Mouse (Mus musculus) lung, embryonic 14.5 days (tissue): ENCODE measurements around the gene Wfikkn1. TPM values are rescaled to one million over a fixed set of nuclear protein-coding genes. Genes with fewer than 3 reads are reported as not detected.
"Not testable (repeated sequence)": the region's sequence is repeated elsewhere in the genome, so short reads cannot be mapped to it uniquely, and the experiment has no call there.

Experiments used
- ATAC-seq: fragments of 200-750 bp; cut with Nextera tagmentation; 2 replicates; pipeline ENCODE4 v1.8.0; 2017; ENCODE audit warnings: mild to moderate bottlenecking, moderate TSS enrichment, moderate library complexity; ENCODE audit not compliant: insufficient read depth
- DNase-seq: peaks from one replicate; pipeline ENCODE4 v3.0.0-alpha.2; 2015
- H3K27ac ChIP-seq: fragments of 300-500 bp; sonication (generic); 2 replicates; pipeline ENCODE4 v1.5.1; 2014; ENCODE audit warnings: low read depth, mild to moderate bottlenecking, moderate library complexity
- H3K27me3 ChIP-seq: fragments of 300-500 bp; sonication (generic); 2 replicates; pipeline ENCODE4 v1.6.1; 2014; ENCODE audit warnings: low read length, control low read depth; ENCODE audit not compliant: insufficient read depth
- H3K36me3 ChIP-seq: fragments of 300-500 bp; sonication (generic); 2 replicates; pipeline ENCODE4 v1.6.1; 2014; ENCODE audit warnings: control low read depth; ENCODE audit not compliant: insufficient read depth
- H3K4me1 ChIP-seq: fragments of 300-500 bp; sonication (generic); 2 replicates; pipeline ENCODE4 v1.6.1; 2014; ENCODE audit warnings: antibody characterized with exemption, control low read depth; ENCODE audit not compliant: insufficient read depth
- H3K4me2 ChIP-seq: fragments of 300-500 bp; sonication (generic); 2 replicates; pipeline ENCODE4 v1.6.1; 2014; ENCODE audit warnings: mild to moderate bottlenecking
- H3K4me3 ChIP-seq: fragments of 300-500 bp; sonication (generic); 2 replicates; pipeline ENCODE4 v1.5.1; 2014; ENCODE audit warnings: low read depth, low read length
- H3K9ac ChIP-seq: fragments of 300-500 bp; sonication (generic); 2 replicates; pipeline ENCODE4 v1.6.1; 2014
- H3K9me3 ChIP-seq: fragments of 300-500 bp; sonication (generic); 2 replicates; pipeline ENCODE4 v1.6.1; 2016; ENCODE audit warnings: low read depth, low read length, control low read depth
- CTCF ChIP-seq: IDR thresholded peaks from 2 replicates; pipeline ENCODE4 v1.5.1; 2016; ENCODE audit warnings: antibody characterized with exemption, low read depth
- WGBS: fragments of 180-500 bp; shearing (Covaris S2); extraction: QIAGEN DNeasy Blood & Tissue Kit; methylation state at CpG from one replicate; pipeline ENCODE4 v1.1.7; 2014; 5-methylcytosine and 5-hydroxymethylcytosine counted together
- polyA plus RNA-seq: library from polyadenylated mRNA; unstranded; fragments of >200 nt; fragmentation: Nextera tagmentation; extraction: Ambion mirVana; gene quantifications from 2 replicates; pipeline ENCODE4 v1.2.1, GENCODE M21; 2014

The Wfikkn1 gene
- polyA plus RNA-seq, 1 experiment from 2014 or later, result 0.87 TPM

GRCm38 (mm10) chr17:25874721-25875170, 5.9 kb downstream of the Wfikkn1 start, which contains the start of gene Mettl26:
Gene Mettl26 (plus strand): TSS chr17:25875074.
- peak; percentile 77 for ATAC-seq
- peaks cover 12% of the 10 kb centered on the region; the same call in 1 of the 2 replicates for H3K4me1 ChIP-seq
- H3K9ac ChIP-seq, result peak within 1 kb of the TSS; percentile 65
- H3K4me2 ChIP-seq, result peak within 1 kb of the TSS; percentile 94
- H3K9me3 ChIP-seq, result no peaks in the 10 kb centered on the region
- peak within 1 kb of the TSS; percentile 91 for H3K27ac ChIP-seq
- peak; percentile 35 for TF ChIP-seq CTCF
- peak; percentile 99 for DNase-seq
- H3K36me3 ChIP-seq, result peaks cover 22% of the 10 kb centered on the region
- no peaks in the 10 kb centered on the region for H3K27me3 ChIP-seq
- WGBS, result under 1% methylated on average over 25 of the region's 25 CpGs
- peak within 1 kb of the TSS; percentile 76 for H3K4me3 ChIP-seq

DNA sequence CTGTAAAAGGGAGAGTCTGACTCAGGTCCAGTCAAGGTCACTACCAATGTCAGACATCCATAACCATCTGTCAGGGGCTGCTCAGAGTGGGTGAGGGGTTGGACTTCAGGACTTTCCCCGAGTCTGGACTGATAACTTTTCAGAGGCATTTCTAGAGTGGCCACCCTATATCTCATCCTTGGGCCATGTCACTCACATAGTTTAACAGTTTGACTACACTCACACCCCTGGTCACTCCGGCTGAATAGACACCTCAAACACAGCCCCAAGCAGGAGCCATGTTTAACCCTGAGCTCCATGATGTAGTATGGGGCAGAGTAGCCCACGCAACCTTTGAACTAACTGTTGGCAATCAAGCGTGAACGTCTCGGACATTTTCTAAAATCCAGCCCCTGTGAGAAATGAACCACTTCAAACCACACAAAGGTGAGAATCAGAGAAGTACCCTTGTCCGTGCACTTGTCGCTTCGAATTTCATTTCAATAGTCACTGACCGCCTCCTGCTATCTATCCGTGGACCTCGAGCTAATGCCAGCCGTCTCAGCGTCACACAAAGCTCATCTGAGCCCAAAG, 6.4 kb downstream of the Wfikkn1 start:
- H3K4me2 ChIP-seq, result peak overlapping the region; percentile 94
- peak overlapping the region; percentile 76 for H3K4me3 ChIP-seq
- H3K36me3 ChIP-seq, result peaks cover 17% of the 10 kb centered on the region
- TF ChIP-seq CTCF, result no peak
- peaks cover 12% of the 10 kb centered on the region; the same call in 1 of the 2 replicates for H3K4me1 ChIP-seq
- DNase-seq (no peak), ATAC-seq (no peak)
- WGBS, result 6% methylated on average over 14 of the region's 14 CpGs
- peak overlapping the region; percentile 91 for H3K27ac ChIP-seq
- no peaks in the 10 kb centered on the region for H3K27me3 ChIP-seq
- H3K9me3 ChIP-seq, result no peaks in the 10 kb centered on the region
- peak overlapping the region; percentile 58 for H3K9ac ChIP-seq

GRCm38 (mm10) chr17:25873405-25874147, 7.1 kb downstream of the Wfikkn1 start:
- Histone ChIP-seq H3K36me3 (peaks cover 11% of the 10 kb centered on the region; the same call in 1 of the 2 replicates), H3K4me2 (peak overlapping the region; percentile 94), H3K4me1 (peaks cover 15% of the 10 kb centered on the region; the same call in 1 of the 2 replicates), H3K9ac (peak overlapping the region; percentile 58), H3K4me3 (peak overlapping the region; percentile 76; the same call in 1 of the 2 replicates), H3K27me3 (no peaks in the 10 kb centered on the region), H3K9me3 (no peaks in the 10 kb centered on the region), H3K27ac (no peak overlapping the region)
- ATAC-seq, result no peak
- no peak for TF ChIP-seq CTCF
- WGBS, result 58% methylated on average over 11 of the region's 11 CpGs
- no peak for DNase-seq

DNA sequence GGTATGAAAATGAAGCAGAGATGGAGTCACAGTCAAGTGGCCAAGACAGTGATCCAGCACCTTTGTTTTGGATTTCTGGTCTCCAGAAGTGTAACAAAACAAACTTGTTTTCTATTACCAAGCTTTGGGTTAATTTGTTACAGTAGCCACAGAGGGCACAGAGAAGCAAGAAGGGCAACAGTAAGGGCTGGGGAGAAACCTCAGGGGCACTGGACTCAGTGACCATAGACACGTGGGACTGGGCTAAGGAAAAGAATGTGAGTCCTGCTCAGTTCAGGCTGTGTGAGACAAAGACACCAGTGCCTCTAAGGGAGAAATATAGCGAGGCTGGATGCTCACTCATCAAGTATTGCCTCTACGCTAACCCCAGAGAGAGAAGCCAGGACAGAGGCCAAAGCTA, 8.0 kb downstream of the Wfikkn1 start:
- H3K4me2 ChIP-seq, result no peak overlapping the region
- 0 out of 2 replicates have a peak, but pooled peaks cover 2% of the 10 kb centered on the region for H3K36me3 ChIP-seq
- ATAC-seq (no peak), DNase-seq (no peak)
- H3K9me3 ChIP-seq, result no peaks in the 10 kb centered on the region
- TF ChIP-seq CTCF, result no peak
- no peak overlapping the region for H3K9ac ChIP-seq
- no peaks in the 10 kb centered on the region for H3K27me3 ChIP-seq
- H3K4me3 ChIP-seq, result no peak overlapping the region
- H3K4me1 ChIP-seq, result peaks cover 15% of the 10 kb centered on the region; the same call in 1 of the 2 replicates
- H3K27ac ChIP-seq, result no peak overlapping the region
- WGBS, result 79% methylated on average over 3 of the region's 3 CpGs

DNA sequence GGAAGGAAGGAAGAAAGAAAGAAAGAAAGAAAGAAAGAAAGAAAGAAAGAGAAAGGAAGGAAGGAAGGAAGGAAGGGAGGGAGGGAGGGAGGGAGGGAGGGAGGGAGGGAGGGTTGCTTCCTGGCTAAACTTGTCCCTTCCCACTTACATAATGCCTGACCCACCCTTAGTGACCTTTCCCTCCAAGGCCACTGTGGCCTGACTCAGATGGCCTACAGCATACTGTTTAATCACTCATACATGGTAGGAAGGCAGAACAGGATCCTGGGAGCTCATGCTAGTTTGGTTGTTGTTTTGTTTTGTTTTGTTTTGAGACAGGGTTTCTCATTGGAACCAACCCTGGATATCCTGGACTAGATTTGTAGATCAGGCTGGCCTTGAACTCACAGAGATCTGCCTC, 9.1 kb downstream of the Wfikkn1 start:
- not testable (repeated sequence) for H3K9me3 ChIP-seq, H3K27ac ChIP-seq, H3K4me3 ChIP-seq, H3K9ac ChIP-seq, H3K4me2 ChIP-seq, ATAC-seq, H3K36me3 ChIP-seq, DNase-seq, H3K27me3 ChIP-seq
- H3K4me1 ChIP-seq, result peaks cover 15% of the 10 kb centered on the region; the same call in 1 of the 2 replicates

DNA sequence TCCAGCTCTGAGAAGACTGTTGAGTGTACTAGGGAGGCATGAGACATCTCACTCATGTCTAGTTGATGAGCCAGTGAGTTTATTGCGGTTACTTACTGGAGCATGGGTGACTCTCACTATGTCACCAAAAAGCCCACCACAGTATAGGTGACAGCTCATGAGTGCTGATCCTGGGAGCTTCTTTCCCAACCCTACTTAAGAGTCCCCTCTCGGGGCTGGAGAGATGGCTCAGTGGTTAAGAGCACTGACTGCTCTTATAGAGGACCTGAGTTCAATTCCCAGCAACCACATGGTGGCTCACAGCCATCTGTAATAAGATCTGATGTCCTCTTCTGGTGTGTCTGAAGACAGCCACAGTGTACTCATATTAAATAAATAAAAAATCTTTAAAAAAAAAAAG, 10.7 kb downstream of the Wfikkn1 start:
- no peaks in the 10 kb centered on the region for H3K36me3 ChIP-seq
- DNase-seq (no peak), ATAC-seq (no peak)
- no peak overlapping the region for H3K4me2 ChIP-seq
- no peak overlapping the region for H3K9ac ChIP-seq
- TF ChIP-seq CTCF, result no peak
- 0 out of 2 replicates have a peak, but pooled peaks cover 8% of the 10 kb centered on the region for H3K4me1 ChIP-seq
- H3K4me3 ChIP-seq, result no peak overlapping the region
- no peaks in the 10 kb centered on the region for H3K9me3 ChIP-seq
- 81% methylated on average over 2 of the region's 2 CpGs for WGBS
- H3K27ac ChIP-seq, result no peak overlapping the region
- H3K27me3 ChIP-seq, result no peaks in the 10 kb centered on the region

DNA sequence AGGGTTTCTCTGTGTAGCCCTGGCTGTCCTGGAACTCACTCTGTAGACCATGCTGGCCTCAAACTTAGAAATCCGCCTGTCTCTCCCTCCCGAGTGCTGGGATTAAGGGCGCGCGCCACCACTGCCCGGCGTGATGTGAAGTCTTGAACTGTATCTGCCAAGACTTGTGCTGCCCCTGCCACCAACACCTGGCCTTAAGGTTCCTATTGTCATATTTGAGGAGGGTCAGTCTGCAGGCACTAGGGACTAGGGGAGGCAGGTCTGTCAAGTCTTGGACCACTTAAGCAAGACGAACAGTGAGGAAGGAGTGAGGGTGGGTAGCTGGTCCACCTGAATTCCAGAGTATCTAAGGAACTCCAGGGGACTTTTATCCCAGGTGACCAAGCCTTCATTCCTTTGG, 11.2 kb downstream of the Wfikkn1 start:
- Histone ChIP-seq H3K9ac (no peak overlapping the region), H3K9me3 (no peaks in the 10 kb centered on the region), H3K4me1 (0 out of 2 replicates have a peak, but pooled peaks cover 8% of the 10 kb centered on the region), H3K4me3 (no peak overlapping the region), H3K4me2 (no peak overlapping the region), H3K27me3 (no peaks in the 10 kb centered on the region), H3K36me3 (no peaks in the 10 kb centered on the region), H3K27ac (no peak overlapping the region)
- TF ChIP-seq CTCF, result no peak
- 81% methylated on average over 8 of the region's 8 CpGs for WGBS
- no peak for DNase-seq
- no peak for ATAC-seq
